Mouse (Mus musculus) forebrain, embryonic 12.5 days (tissue): ENCODE results near the gene Ispd. TPM values are rescaled to one million over a fixed set of nuclear protein-coding genes. Genes with fewer than 3 reads are reported as not detected.

Experiments
- ATAC-seq: fragments of 200-750 bp; cut with Nextera tagmentation; 2 replicates; pipeline ENCODE4 v1.8.0; 2017; ENCODE audit warnings: moderate TSS enrichment; ENCODE audit not compliant: low FRiP score
- H3K27ac ChIP-seq: fragments of 300-500 bp; sonication (generic); 2 replicates; pipeline ENCODE4 v1.5.1; 2016; ENCODE audit warnings: mild to moderate bottlenecking
- H3K27me3 ChIP-seq: fragments of 300-500 bp; sonication (generic); 2 replicates; pipeline ENCODE4 v1.6.1; 2016; ENCODE audit warnings: mild to moderate bottlenecking
- H3K36me3 ChIP-seq: fragments of 300-500 bp; sonication (generic); replicated peaks from 2 replicates; pipeline ENCODE4 v1.6.1; 2016; ENCODE audit warnings: mild to moderate bottlenecking
- H3K4me1 ChIP-seq: fragments of 300-500 bp; sonication (generic); 2 replicates; pipeline ENCODE4 v1.6.1; 2016
- H3K4me2 ChIP-seq: fragments of 300-500 bp; sonication (generic); 2 replicates; pipeline ENCODE4 v1.6.1; 2016; ENCODE audit warnings: mild to moderate bottlenecking, moderate library complexity
- H3K4me3 ChIP-seq: fragments of 300-500 bp; sonication (generic); replicated peaks from 2 replicates; pipeline ENCODE4 v1.5.1; 2016; ENCODE audit warnings: mild to moderate bottlenecking
- H3K9ac ChIP-seq: fragments of 300-500 bp; sonication (generic); 2 replicates; pipeline ENCODE4 v1.6.1; 2016; ENCODE audit warnings: mild to moderate bottlenecking
- H3K9me3 ChIP-seq: fragments of 300-500 bp; sonication (generic); 2 replicates; pipeline ENCODE4 v1.6.1; 2016
- WGBS: fragments of 180-500 bp; shearing (Covaris S2); methylation state at CpG from one replicate; pipeline ENCODE4 v1.1.7; 2016; 5-methylcytosine and 5-hydroxymethylcytosine counted together
- polyA plus RNA-seq: library from polyadenylated mRNA; unstranded; fragments of >200 nt; fragmentation: Nextera tagmentation; extraction: Ambion mirVana; gene quantifications from 2 replicates; pipeline ENCODE4 v1.2.1, GENCODE M21; 2016

Gene Ispd
- polyA plus RNA-seq, 1 experiment from 2014 or later, result 8.0 TPM

DNA sequence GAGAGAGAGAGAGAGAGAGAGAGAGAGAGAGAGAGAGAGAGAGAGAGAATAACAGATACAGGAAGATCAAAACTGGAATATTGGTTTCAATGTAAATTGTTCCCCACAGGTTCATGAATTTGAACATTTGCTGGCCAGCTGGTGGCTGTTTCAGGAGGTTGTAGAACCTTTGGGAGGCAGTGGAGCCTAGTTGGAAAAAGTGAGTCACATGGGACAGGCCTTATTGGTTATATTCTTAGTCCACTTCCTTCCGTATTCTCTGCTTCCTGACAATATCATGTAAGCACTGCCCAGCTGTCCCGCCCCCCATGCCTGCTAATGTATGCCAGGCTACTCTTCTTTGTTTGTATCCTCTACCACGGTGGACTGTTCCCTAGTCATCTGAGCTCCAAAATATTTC lies 344.0 kb downstream of the Ispd start:
- WGBS, result 83% methylated on average over 3 of the region's 3 CpGs
- no peaks in the 10 kb centered on the region for H3K36me3 ChIP-seq
- H3K9me3 ChIP-seq, result no peaks in the 10 kb centered on the region
- no peak overlapping the region for H3K27ac ChIP-seq
- no peak overlapping the region for H3K9ac ChIP-seq
- no peaks in the 10 kb centered on the region for H3K27me3 ChIP-seq
- no peak overlapping the region for H3K4me2 ChIP-seq
- no peak overlapping the region for H3K4me3 ChIP-seq
- H3K4me1 ChIP-seq, result no peaks in the 10 kb centered on the region
- no peak for ATAC-seq

DNA sequence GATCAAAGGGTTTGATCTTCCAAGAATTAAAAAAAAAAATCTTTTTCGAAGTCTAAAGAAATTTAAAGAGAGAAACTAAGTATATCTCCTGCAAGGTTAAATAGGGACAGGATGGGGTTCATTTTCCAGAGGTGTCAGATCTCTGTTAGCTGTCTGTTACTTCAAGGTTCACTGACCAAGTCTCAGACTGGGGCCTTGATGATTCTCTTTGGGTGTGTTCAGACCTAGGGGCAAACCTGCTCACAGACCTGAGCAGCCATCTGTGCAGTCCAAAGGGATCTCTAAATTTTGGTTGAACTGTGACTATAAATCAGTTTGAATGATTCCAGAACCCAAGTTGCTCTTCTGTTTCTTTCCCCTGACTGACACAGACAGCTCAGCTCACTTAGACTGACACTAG lies 344.8 kb downstream of the Ispd start:
- Histone ChIP-seq H3K27ac (no peak overlapping the region), H3K9me3 (no peaks in the 10 kb centered on the region), H3K4me2 (no peak overlapping the region), H3K4me1 (no peaks in the 10 kb centered on the region), H3K4me3 (no peak overlapping the region), H3K9ac (no peak overlapping the region), H3K36me3 (no peaks in the 10 kb centered on the region), H3K27me3 (no peaks in the 10 kb centered on the region)
- 68% methylated on average over 1 of the region's 1 CpGs for WGBS
- no peak for ATAC-seq

GRCm38 (mm10) chr12:36733673-36734371 lies 352.6 kb downstream of the Ispd start:
- H3K9me3 ChIP-seq, result no peaks in the 10 kb centered on the region
- ATAC-seq, result no peak
- 95% methylated on average over 4 of the region's 4 CpGs for WGBS

More at GRCm38 (mm10) chr12:36733673-36734371, 352.6 kb downstream of the Ispd start:
- no peak overlapping the region for H3K9ac ChIP-seq
- H3K36me3 ChIP-seq, result no peaks in the 10 kb centered on the region
- H3K4me1 ChIP-seq, result no peaks in the 10 kb centered on the region
- no peak overlapping the region for H3K4me3 ChIP-seq
- no peak overlapping the region for H3K4me2 ChIP-seq
- H3K27me3 ChIP-seq, result no peaks in the 10 kb centered on the region
- no peak overlapping the region for H3K27ac ChIP-seq

Other genes starting within 250 kb of the Ispd start
- 32.1 and 34.2 TPM in 2 replicates for gene Ankmy2, start 224.3 kb upstream of the Ispd start, polyA plus RNA-seq
- gene Bzw2, start 223.4 kb upstream of the Ispd start, polyA plus RNA-seq, result 309 and 332 TPM in 2 replicates
- gene Lrrc72, start 128.1 kb upstream of the Ispd start, polyA plus RNA-seq, result not detected in 2 replicates
- gene Sostdc1, start 67.3 kb upstream of the Ispd start, polyA plus RNA-seq, result 4.1 and 5.5 TPM in 2 replicates
- gene D630036H23Rik, start 731 bp downstream of the Ispd start, polyA plus RNA-seq, result 1.6 and 2.4 TPM in 2 replicates